Mouse (Mus musculus): Measurements from ENCODE around the gene Taf1a. TPM values are rescaled to one million over a fixed set of nuclear protein-coding genes. Genes with fewer than 3 reads are reported as not detected.
"Not testable (repeated sequence)": the region's sequence is repeated elsewhere in the genome, so short reads cannot be mapped to it uniquely, and the experiment has no call there.

The Taf1a gene
- 24.5 and 26.4 TPM in 2 replicates for polyA plus RNA-seq (2011; ENCODE audit: insufficient read depth, insufficient read length, low read depth, missing spikeins)

GRCm38 (mm10) chr1:183388426-183389406, at the start of gene Taf1a:
Gene Taf1a (plus strand): TSS chr1:183388981.
- peaks cover 3% of the 10 kb centered on the region; the same call in 1 of the 2 replicates for H3K36me3 ChIP-seq (ENCODE audit: control insufficient read depth, insufficient read depth, low read length, poor library complexity, severe bottlenecking)
- TF ChIP-seq POLR2A (IDR thresholded peaks at IDR 0.05; ENCODE audit: insufficient read depth, low read length) (no peak), EP300 (IDR thresholded peaks at IDR 0.05; ENCODE audit: insufficient read depth, low read depth, low read length) (no peak), CTCF (IDR thresholded peaks at IDR 0.05; ENCODE audit: low read depth, low read length) (no peak)
- H3K9ac ChIP-seq (ENCODE audit: low read depth, poor library complexity, severe bottlenecking), result peak within 1 kb of the TSS; percentile 36
- H3K27ac ChIP-seq (ENCODE audit: insufficient read depth, low read length), result peak within 1 kb of the TSS; percentile 54
- H3K27me3 ChIP-seq (ENCODE audit: control insufficient read depth, insufficient read depth, low read length, poor library complexity, severe bottlenecking), result no peaks in the 10 kb centered on the region
- no peaks in the 10 kb centered on the region for H3K4me1 ChIP-seq (ENCODE audit: control insufficient read depth, insufficient read depth, low read length)
- H3K4me3 ChIP-seq (ENCODE audit: low read depth, low read length), result peak within 1 kb of the TSS; percentile 74
- H3K9me3 ChIP-seq (replicated peaks; ENCODE audit: control insufficient read depth, insufficient read depth, low read length, poor library complexity, severe bottlenecking), result no peaks in the 10 kb centered on the region

DNA sequence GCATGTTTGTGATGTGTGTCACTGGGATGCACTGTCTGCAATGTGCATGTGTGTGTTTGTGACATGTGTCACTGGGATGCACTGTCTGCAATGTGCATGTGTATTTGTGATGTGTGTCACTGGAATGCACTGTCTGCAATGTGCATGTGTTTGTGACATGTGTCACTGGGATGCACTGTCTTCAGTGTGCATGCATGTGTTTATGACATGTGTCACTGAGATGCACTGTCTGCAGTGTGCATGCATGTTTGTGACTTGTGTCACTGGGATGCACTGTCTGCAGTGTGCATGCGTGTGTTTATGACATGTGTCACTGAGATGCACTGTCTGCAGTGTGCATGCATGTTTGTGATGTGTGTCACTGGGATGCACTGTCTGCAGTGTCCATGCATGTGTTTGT, 45.9 kb upstream of the Taf1a start:
- H3K36me3 ChIP-seq (ENCODE audit: control insufficient read depth, insufficient read depth, low read length, poor library complexity, severe bottlenecking); H3K4me1 ChIP-seq (ENCODE audit: control insufficient read depth, insufficient read depth, low read length); H3K4me3 ChIP-seq (ENCODE audit: low read depth, low read length); H3K27me3 ChIP-seq (ENCODE audit: control insufficient read depth, insufficient read depth, low read length, poor library complexity, severe bottlenecking); H3K9me3 ChIP-seq (replicated peaks; ENCODE audit: control insufficient read depth, insufficient read depth, low read length, poor library complexity, severe bottlenecking); H3K27ac ChIP-seq (ENCODE audit: insufficient read depth, low read length); H3K9ac ChIP-seq (ENCODE audit: low read depth, poor library complexity, severe bottlenecking): not testable (repeated sequence)

GRCm38 (mm10) chr1:183344886-183345816, 43.6 kb upstream of the Taf1a start:
- Histone ChIP-seq H3K27ac (ENCODE audit: insufficient read depth, low read length) (no peak overlapping the region), H3K9ac (ENCODE audit: low read depth, poor library complexity, severe bottlenecking) (peak overlapping the region; percentile 62), H3K9me3 (replicated peaks; ENCODE audit: control insufficient read depth, insufficient read depth, low read length, poor library complexity, severe bottlenecking) (no peaks in the 10 kb centered on the region), H3K27me3 (ENCODE audit: control insufficient read depth, insufficient read depth, low read length, poor library complexity, severe bottlenecking) (no peaks in the 10 kb centered on the region), H3K4me1 (ENCODE audit: control insufficient read depth, insufficient read depth, low read length) (no peaks in the 10 kb centered on the region), H3K36me3 (ENCODE audit: control insufficient read depth, insufficient read depth, low read length, poor library complexity, severe bottlenecking) (no peaks in the 10 kb centered on the region; the same call in 1 of the 2 replicates), H3K4me3 (ENCODE audit: low read depth, low read length) (peak overlapping the region; percentile 98)
- TF ChIP-seq EP300 (IDR thresholded peaks at IDR 0.05; ENCODE audit: insufficient read depth, low read depth, low read length) (no peak), POLR2A (IDR thresholded peaks at IDR 0.05; ENCODE audit: insufficient read depth, low read length) (no peak), CTCF (IDR thresholded peaks at IDR 0.05; ENCODE audit: low read depth, low read length) (no peak)

GRCm38 (mm10) chr1:183345817-183346195, 43.0 kb upstream of the Taf1a start:
- Histone ChIP-seq H3K9me3 (replicated peaks; ENCODE audit: control insufficient read depth, insufficient read depth, low read length, poor library complexity, severe bottlenecking) (no peaks in the 10 kb centered on the region), H3K27ac (ENCODE audit: insufficient read depth, low read length) (no peak overlapping the region), H3K36me3 (ENCODE audit: control insufficient read depth, insufficient read depth, low read length, poor library complexity, severe bottlenecking) (peaks cover 3% of the 10 kb centered on the region; the same call in 1 of the 2 replicates), H3K4me3 (ENCODE audit: low read depth, low read length) (peak overlapping the region; percentile 98), H3K27me3 (ENCODE audit: control insufficient read depth, insufficient read depth, low read length, poor library complexity, severe bottlenecking) (no peaks in the 10 kb centered on the region), H3K4me1 (ENCODE audit: control insufficient read depth, insufficient read depth, low read length) (no peaks in the 10 kb centered on the region), H3K9ac (ENCODE audit: low read depth, poor library complexity, severe bottlenecking) (peak overlapping the region; percentile 62)
- no peak for TF ChIP-seq EP300 (IDR thresholded peaks at IDR 0.05; ENCODE audit: insufficient read depth, low read depth, low read length)
- no peak for TF ChIP-seq CTCF (IDR thresholded peaks at IDR 0.05; ENCODE audit: low read depth, low read length)
- no peak for TF ChIP-seq POLR2A (IDR thresholded peaks at IDR 0.05; ENCODE audit: insufficient read depth, low read length)

GRCm38 (mm10) chr1:183349840-183350239, 38.9 kb upstream of the Taf1a start:
- H3K4me3 ChIP-seq (ENCODE audit: low read depth, low read length), result no peak overlapping the region
- H3K27me3 ChIP-seq (ENCODE audit: control insufficient read depth, insufficient read depth, low read length, poor library complexity, severe bottlenecking), result no peaks in the 10 kb centered on the region
- H3K9me3 ChIP-seq (replicated peaks; ENCODE audit: control insufficient read depth, insufficient read depth, low read length, poor library complexity, severe bottlenecking), result no peaks in the 10 kb centered on the region
- H3K27ac ChIP-seq (ENCODE audit: insufficient read depth, low read length), result no peak overlapping the region
- H3K36me3 ChIP-seq (ENCODE audit: control insufficient read depth, insufficient read depth, low read length, poor library complexity, severe bottlenecking), result peaks cover 11% of the 10 kb centered on the region; the same call in 1 of the 2 replicates
- no peaks in the 10 kb centered on the region for H3K4me1 ChIP-seq (ENCODE audit: control insufficient read depth, insufficient read depth, low read length)
- H3K9ac ChIP-seq (ENCODE audit: low read depth, poor library complexity, severe bottlenecking), result no peak overlapping the region
- peak; percentile 18 for TF ChIP-seq CTCF (IDR thresholded peaks at IDR 0.05; ENCODE audit: low read depth, low read length)
- no peak for TF ChIP-seq EP300 (IDR thresholded peaks at IDR 0.05; ENCODE audit: insufficient read depth, low read depth, low read length)

Measured in ES-Bruce4 (cell line).